Mouse (Mus musculus) cortical plate, adult 2 months (tissue): ENCODE data around the gene Rpl9.

ENCODE experiments used
- CTCF ChIP-seq: fragments of 200-500 bp; IDR thresholded peaks from 2 replicates; pipeline ENCODE4 v1.5.1; 2011; ENCODE audit warnings: mild to moderate bottlenecking, control low read depth, low read length; ENCODE audit not compliant: insufficient read depth; ENCODE audit errors: extremely low read depth
- POLR2A ChIP-seq: fragments of 200-500 bp; IDR thresholded peaks from 2 replicates; pipeline ENCODE4 v1.6.1; 2011; ENCODE audit warnings: mild to moderate bottlenecking, low read length, control low read depth; ENCODE audit not compliant: insufficient read depth; ENCODE audit errors: extremely low read depth

- TF ChIP-seq CTCF (no peak), POLR2A (no peak)
Measured at GRCm38 (mm10) chr5:65385704-65386103, 5.5 kb downstream of the Rpl9 start.
